Mouse (Mus musculus): ENCODE results near the gene Dhx9.
A peak's percentile ranks its signal among the peaks of the same experiment; 100 is the strongest.
"Not testable (repeated sequence)": the region's sequence is repeated elsewhere in the genome, so short reads cannot be mapped to it uniquely, and the experiment has no call there.

Gene Dhx9

DNA sequence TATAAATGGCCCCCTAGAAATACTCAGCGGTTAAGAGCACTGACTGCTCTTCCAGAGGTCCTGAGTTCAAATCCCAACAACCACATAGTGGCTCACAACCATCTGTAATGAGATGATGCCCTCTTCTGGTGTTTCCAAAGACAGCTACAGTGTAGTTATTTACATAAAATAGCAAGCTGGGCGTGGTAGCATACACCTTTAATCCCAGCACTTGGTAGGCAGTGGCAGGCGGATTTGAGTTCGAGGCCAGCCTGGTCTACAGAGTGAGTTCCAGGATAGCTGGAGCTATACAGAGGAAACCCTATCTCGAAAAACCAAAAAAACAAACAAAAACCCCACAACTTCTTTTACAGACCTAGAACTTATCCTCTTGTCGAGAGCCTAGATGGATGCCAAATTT, 1.3 kb downstream of the Dhx9 start:
- not testable (repeated sequence) for DNase-seq (ENCODE audit: low read depth, low spot score)

DNA sequence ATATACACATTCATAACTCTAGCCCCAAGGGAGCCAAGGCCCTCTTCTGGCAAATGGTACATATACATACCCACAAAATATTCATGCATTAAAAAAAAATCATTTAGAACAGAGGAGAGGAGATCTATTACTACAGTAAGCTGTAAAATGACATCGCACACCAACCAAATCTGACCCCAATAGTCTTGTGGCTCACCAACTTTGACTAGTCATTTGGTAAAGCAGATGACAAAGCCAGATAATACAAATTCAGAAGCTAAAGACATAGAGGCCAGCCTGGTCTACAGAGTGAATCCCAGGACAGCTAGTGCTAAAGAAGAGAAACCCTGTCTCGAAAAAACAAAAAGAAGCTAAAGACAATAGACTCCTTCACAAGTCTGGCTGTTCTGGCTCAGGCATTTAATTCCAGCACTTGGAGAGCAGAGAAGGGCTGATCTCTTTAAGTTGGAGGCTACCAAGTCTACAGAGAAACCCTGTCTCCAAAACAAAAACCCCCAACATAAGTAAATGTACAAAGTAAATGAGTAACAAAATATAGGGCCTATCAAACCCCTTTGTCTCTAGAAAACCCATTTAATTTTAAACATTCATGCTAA, 2.2 kb downstream of the Dhx9 start:
- DNase-seq (ENCODE audit: low read depth, low spot score) = no peak

DNA sequence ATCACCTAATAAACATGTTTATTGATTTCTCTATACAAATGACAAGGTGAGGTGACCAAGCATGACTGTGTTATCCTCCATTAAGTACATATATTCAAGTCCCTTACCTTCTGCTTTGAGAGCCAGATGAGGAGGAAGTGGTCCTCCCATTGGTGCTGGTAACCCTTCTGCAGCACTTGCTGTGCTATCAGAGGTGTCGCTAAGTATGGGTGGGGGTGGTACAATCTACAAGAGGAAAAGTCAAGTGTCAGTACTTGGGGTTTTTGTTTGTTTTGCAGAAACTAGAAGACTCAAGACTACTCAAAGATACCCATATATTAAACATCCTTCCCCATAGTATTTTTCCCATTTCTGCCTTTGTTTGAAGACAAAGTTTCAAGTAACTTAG, 6.4 kb downstream of the Dhx9 start:
- no peak for DNase-seq (ENCODE audit: low read depth, low spot score)

DNA sequence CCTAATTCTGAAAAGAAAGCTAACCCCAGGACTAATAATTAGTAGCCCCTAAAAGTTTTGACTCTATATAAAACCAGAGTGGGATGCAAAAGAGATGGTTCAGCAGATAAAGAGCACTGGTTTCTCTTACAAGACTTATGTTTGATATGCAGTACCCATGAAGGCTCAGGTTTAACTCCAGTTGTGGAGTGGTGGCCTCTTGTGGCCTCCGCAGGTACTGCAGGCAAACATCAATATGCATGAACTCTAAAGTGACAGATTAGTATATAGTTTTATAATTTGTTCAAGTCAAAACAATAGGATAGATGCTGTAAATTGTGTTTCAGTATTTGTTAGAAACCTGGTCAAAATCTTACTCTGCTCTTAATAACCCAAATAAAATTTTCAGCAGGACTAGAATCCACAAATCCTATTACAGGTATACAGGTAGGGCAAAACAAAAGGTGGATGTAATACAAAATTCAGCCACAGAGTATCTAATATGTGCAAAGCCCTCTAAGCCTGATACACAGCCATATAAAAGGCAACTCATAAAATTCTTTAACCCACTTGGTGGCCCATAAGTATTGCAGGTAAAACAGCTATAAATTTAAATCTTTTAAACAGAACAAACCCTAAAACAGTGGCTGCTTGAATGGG, 7.0 kb downstream of the Dhx9 start:
- peak; percentile 75 for DNase-seq (ENCODE audit: low read depth, low spot score)

DNA sequence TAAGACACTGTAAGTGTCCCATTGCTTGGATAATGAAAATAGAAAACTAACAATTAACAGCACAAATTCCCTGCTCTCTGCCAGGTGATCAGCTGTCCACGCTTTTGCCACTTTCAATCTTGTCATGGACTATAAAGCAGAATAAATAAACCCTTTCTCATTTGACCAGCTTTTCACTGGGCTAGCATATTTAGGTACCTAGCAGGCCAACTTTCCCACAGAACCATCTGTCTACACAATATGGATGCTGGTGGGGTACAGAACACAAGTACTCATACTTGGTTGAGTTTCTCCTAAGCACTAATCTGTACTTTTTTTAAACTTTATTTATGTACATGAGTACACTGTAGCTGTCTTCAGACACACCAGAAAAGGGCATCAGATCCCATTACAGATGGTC, 8.2 kb downstream of the Dhx9 start:
- DNase-seq (ENCODE audit: low read depth, low spot score) = no peak

DNA sequence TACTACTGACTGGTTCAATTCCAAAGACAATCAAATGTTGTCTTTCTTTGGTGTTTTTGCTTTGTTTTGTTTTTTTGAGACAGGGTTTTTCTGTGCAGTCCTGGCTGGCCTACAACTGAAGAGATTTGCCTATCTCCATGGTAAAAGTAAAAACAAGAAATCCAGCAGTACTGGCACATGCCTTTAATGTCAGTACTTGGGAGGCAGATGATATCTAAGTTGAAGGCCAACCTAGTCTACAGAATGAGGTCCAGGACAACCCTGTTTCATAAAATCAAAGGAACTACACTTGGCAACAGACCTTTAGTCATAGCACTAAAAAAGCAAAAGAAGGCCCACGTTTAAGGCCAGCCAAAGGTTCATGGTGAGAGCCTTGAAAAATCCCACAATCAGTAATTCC, 25.7 kb downstream of the Dhx9 start:
- no peak for DNase-seq (ENCODE audit: low read depth, low spot score)

DNA sequence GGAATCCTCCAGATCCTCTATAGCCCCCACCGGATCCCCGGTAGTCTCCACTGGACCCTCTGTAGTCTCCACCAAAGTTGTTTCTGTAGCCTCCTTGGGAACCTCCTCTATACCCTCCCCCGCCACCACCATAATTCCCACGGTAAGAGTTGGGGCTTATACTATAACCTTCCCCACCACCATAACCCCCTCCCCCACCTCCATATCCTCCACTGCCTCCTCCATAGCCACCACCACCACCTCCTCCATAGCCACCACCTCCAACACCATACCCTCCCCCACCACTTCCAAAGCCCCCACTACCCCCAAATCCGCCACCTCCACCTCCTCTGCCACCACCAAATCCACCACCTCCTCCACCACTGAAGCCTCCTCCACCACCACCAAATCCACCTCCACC, 31.3 kb downstream of the Dhx9 start:
- DNase-seq (ENCODE audit: low read depth, low spot score) = no peak

DNA sequence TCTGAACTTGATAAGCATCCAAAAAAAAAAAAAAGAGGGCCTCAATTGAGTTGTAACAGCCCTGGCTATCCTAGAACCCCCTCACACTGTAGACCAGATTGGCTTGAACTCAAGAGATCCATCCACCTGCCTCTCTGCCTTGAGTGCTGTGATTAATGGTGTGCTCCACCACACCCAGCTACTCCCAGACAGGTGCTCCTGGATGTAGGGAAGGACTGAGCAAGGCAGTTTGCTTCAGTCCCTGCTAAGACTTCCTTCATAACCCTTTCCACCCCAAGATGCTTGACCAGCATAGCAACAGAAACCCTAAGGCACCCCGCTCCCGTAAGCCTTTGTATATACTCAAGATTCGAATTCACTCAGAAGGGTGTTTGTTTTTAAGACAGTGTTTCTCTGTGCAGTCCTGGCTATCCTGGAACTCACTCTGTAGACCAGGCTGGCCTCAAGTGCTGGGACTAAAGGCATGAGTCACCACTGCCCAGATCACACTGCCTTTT, 34.3 kb downstream of the Dhx9 start:
- DNase-seq (ENCODE audit: low read depth, low spot score) = no peak

DNA sequence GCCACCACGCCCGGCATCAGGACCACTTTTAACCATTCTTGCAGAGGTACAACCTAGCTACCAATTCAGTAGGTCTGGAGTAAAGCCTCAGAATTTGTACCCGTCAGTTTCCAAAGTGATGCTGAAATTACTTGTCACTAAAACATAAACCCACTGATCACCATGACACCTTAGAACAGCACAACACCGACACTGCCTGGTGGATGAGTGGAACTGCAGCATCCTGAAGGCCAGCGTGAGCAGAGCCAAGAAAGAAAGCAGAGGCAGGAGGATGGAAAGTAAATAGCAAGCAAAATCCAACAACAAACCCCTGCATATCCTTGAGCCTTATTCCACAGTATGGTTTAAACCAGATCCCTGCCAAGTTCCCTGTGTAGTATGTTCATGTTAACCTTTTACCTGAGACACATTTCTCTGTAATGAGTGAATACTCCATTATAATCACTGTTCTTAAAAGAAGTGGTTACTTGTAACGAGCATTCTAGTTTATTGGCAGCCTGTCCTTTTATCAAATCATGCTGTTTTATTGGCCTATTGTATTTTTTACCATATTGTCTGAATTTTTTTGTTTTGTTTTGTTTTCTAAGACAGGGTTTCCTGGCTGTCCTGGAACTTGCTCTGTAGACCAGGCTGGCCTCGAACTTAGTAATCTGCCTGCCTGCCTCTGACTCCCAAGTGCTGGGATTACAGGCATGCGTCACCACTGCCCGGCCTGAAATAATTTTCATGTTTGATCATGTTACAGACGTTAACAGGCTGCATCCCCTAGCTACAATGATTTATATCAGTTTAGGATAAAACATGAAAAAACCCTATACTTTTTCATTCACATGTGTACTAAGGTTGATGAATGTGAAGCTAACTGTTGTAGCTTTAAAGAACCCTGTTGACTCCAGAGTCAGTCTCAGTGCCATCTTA, 36.0 kb downstream of the Dhx9 start:
- peak; percentile 58 for DNase-seq (ENCODE audit: low read depth, low spot score)

DNA sequence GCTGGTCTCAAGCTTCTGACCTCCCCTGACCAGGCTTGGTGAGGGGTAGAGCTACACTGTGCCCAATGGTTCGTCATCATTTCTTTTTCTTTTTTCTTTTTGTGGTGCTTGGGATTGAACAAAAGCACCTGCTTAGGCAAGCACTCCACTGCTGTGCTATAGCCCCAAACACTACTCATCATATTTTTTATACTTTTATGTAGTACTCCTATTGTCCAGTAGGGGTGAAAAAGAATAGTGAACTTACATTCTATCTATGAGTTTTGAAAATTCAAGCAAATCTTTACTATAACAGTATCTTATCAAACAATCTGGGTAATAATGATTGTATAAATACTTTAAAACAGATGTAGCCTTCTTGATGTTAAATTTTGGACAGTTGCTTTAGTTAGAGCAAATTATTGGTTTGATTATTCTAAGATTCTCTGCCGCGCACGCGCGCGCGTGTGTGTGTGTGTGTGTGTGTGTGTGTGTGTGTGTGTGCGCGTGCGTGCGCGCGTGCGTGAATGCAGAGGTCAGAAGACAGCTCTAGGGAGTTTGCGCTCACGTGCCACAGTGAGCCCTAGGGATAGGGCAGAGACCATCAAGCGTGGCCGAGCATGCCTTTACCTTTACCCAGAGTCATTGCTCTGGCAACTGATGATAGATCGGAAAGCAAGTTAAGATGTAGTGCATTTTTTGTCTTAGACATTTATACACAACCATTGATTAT, 41.2 kb downstream of the Dhx9 start:
- DNase-seq (ENCODE audit: low read depth, low spot score) = no peak

DNA sequence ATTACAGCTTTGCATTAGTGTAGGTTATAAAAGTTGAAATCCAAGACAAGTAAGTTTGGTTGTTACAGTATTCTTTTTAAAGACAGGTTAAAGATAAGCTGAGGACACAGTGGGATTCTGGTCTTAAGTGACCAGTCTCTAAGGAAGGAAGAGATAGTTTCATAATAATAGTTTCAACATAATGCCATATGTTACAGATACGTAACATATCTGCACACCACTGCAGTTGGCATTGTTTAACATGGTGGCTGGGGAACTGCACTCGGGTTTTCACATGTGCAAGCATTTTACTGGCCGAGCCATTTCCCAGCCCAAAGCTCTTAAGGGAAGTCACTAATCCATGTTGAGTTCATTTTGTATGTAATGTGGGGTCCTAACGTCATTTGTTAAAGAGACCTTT, 43.8 kb downstream of the Dhx9 start:
- no peak for DNase-seq (ENCODE audit: low read depth, low spot score)

DNA sequence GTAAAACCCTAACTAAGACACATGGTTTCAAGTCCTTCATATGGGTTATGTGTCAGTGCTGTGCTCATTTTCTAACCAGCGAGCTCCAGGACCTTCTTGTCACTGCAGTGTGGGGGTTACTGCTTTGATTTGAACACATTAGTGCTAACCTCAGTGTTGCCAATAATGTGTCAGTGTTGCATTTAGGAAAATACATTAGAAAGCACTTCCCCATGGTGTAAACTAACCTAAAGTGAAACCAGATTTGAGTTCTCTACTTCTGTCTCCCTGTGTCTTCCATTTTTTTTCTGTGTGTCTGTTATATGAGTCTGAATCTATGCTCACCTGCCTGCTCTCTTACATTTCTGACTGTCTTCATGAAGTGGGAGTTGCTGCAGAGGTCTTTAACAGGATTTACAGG, 44.4 kb downstream of the Dhx9 start:
- DNase-seq (ENCODE audit: low read depth, low spot score) = no peak

DNA sequence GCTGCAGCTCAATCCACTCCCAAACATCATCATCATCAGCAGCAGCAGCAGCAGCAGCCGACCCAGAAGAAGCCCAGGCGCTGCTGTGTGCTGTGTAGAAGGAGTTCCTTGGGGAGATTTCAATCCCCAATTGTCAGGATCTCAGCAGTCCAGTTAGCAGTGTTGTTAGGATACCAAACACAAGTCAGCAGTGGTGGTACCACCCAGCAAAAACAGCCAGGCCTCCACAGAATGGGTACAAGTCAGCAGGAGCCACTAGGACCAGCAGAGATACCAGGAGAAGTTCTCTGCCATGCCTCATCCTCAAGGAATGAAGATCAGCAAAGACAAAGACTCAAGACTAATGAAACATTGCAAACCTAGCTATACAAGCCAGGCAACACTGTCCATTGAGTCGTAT, 45.8 kb downstream of the Dhx9 start:
- no peak for DNase-seq (ENCODE audit: low read depth, low spot score)

DNA sequence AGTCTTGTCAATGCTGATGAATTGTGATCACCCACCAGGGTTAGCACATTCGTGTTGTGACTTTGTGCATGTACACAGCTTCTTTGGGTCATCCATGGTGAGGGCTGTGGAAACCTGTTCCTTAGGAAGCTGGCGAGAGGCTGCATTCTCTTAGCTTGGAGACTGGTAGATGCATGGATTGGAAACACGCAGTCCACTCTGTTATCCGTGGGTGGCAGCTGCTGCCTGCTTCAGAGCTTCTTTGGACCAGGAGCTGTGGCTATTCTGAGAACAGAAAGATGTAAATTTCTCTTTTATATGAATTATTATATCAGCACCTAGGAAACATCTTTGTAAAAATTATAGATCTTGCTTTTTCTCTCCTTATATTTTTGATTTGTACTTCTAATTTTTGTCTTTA, 46.7 kb downstream of the Dhx9 start:
- no peak for DNase-seq (ENCODE audit: low read depth, low spot score)

DNA sequence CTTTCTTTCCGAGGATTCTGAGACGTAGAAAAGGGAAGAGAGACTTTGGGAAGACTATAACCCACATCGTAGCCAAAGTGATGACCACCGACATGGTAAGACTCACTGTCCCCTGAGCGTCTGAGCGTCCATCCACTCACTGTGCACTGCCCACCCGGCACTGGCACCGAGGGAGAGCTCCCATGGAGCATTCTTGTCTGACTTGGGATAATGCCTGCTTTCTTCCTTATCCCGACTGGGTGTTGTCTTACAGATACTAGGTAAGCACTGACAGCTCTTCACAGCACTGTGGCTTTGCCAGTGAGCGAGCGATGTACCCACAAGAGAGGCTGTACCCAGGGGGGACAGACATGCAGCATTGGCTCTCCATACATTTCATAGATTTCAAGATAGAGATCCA, 49.9 kb downstream of the Dhx9 start:
- DNase-seq (ENCODE audit: low read depth, low spot score) = no peak

DNA sequence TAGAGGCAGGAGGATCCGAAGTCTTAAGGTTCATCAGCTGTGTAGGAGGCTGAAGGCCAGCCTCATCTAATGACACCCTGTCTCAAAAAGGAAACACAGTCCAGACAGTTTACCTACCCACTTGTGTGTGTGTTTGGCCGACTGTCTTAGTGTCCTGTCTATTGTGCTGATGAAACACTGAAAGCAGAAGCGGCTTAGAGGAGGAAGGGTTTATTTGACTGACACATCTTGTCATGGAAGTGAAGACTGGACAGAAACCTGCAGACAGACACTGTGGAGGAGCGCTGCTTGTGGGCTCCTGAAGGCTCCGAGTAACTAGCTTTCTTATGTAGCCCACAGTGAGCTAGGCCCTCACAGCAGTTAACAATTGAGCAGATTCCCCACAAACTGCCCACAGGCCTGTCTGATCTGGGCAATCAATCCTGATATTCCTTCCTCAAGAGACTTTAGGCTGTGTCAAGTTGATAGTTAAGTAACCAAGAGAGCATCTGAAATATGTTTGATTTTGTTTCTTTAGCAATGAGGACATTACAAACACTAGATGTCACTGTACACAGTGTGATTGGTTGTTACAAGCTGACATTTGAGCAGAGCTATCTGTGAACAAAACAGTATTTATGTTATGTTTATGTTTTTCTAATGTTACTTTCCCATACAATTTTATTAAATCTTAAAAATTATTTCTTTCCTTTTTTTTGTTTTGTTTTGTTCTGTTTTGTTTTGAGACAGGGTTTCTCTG, 53.4 kb downstream of the Dhx9 start:
- no peak for DNase-seq (ENCODE audit: low read depth, low spot score)

DNA sequence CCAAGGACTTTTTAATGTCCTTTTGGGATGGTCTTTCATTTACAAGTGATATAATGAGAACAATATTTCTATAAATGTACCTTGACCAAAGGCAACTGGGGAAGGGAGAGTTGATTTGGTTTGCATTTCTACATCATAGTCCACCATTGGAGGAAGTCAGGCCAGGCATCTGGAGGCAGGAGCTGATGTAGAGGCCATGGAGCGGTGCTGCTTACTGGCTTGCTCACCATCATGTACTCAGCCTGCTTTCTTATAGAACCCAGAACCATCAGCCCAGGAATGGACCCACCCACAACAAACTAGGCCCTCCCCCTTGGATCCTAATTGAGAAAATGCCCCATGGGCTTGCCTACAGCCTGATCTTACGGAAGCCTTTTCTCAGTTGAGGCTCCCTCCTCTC, 55.1 kb downstream of the Dhx9 start:
- no peak for DNase-seq (ENCODE audit: low read depth, low spot score)

DNA sequence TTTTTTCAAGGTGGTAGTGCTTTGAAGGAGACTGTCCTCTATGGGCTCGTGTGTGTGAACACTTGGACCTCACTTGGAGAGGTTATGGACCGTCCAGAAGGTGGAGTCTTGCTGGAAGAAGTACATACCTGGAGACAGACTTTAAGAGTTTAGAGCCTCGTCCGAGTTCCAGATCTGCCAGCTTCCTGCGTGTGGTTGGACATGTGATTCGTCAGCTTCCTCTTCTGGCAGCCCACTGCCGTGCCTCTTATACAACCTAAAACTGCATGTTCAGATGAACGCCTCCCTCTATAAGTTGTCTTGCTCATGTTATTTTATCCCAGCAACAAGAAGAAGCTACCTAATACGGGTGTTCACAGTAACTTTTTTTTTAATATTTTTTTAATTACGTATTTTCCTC, 55.8 kb downstream of the Dhx9 start:
- no peak for DNase-seq (ENCODE audit: low read depth, low spot score)

DNA sequence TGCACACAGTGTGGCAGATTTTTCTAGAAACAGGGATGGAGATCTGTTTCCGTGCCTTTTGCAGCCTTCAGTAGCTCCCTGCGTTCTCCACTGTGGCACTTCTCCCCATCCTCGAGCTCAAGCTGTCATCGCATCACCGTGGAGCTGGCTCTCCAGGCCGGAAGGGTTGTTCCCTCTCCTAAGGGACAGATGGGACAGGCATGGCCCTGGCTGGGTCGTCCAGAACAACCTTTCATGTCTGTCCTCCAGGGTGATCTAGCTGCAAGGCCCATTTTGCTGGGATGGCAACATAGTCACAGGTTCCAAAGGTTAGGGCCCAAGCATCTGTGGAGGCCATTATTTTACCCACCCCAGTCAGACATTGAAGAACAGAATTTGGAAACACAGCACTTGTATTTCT, 56.3 kb downstream of the Dhx9 start:
- DNase-seq (ENCODE audit: low read depth, low spot score) = no peak

DNA sequence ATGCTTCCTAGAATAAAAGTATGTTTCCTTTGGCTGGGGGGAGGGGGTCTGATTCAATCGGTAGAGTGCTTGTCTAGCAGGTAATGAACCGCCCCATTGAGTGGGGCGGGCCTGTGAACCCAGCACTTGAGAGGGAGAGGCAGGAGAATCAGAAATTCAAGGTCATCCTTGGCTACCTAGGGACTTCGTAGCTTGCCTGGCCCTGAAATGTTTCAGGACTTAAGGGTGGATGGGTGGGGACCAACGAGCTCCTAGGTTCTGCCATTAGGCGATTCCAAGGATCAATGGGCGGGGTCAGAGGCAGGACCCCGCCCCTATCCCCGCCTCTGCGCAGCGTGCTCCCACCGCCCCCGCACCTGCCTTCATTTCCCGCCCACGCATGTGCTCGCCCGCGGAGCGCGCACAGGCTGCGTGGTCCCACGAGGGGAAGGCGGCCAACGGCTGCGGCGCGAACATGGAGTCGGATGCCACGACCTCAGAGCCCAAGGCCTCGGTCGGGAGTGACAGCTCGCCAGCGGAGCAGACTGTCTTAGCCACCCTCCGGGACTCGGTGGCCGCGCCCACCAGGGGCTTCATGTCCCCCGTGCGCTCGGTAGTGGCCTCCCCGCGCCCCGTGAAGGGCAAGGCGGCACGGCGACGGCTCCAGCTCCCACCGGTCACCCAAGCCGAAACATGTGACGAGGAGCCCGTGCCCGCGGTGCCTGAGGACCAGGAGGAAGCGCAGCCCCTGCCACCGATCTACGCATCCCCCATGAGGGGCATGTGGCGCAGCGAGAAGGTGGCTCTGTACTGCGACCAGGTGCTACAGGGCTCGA, 62.5 kb downstream of the Dhx9 start, which contains the start of gene Shcbp1l:
Shcbp1l (plus strand) TSS at position 393 of the 815 bp plus-strand sequence.
- peak; percentile 70 for DNase-seq (ENCODE audit: low read depth, low spot score)

All from mesoderm, embryonic 11.5 days (tissue).